10 mouse cellular contexts compared by ENCODE assay signal in genomic region chr9:23127338-23128017, GRCm38 (mm10).
DNase-seq lines count a peak whose midpoint lies in the region; ATAC-seq lines count a peak whose summit lies in the region.
"Had no signal": no experiment of that assay in that cellular context is flagged by ENCODE, and none has a peak within 500 bp of the region (broad histone marks: within the 10 kb centered on the region; RNA-seq: fewer than 3 reads in every experiment).

No protein-coding gene starts in this region.

- peak; percentile 22 for DNase-seq in CD4-positive, CD25-positive, alpha-beta regulatory T cell, adult 2 months (ENCODE audit: low read depth, low spot score)
- DNase-seq in retina, postnatal 1 day = peak; percentile 15
- DNase-seq in retina, embryonic 14.5 days (ENCODE audit: low spot score) = no peak
- DNase-seq in left cerebral cortex, adult 9 months (ENCODE audit: low spot score in 2 of 2) = peak; percentile 14 to 25
- DNase-seq in telencephalon, adult 2 months (ENCODE audit: low read depth, low spot score) = peak; percentile 47
- DNase-seq in adrenal gland, postnatal 14 days = no peak
- DNase-seq: gastrocnemius, postnatal 25 days had no signal

- ATAC-seq in CD4-positive, CD25-positive, alpha-beta regulatory T cell, adult 4 months = no peak
- ATAC-seq in megakaryocyte-erythroid progenitor cell, adult 5-6 weeks (replicated peaks; ENCODE audit: low FRiP score, low TSS enrichment, poor library complexity, severe bottlenecking) = no peak
- ATAC-seq: intestine, postnatal 0 days had no signal

Comparison
In these comparisons a context has a peak if more than half of its experiments do, and no peak if none do; other contexts are left out.
1. DNase-seq: peak in CD4-positive, CD25-positive, alpha-beta regulatory T cell, adult 2 months (single experiment), retina, postnatal 1 day (single experiment), left cerebral cortex, adult 9 months (2 of 2) and telencephalon, adult 2 months (single experiment); none in retina, embryonic 14.5 days (single experiment) and adrenal gland, postnatal 14 days (single experiment).